Mouse (Mus musculus): ENCODE data around the gene Adgrd1. TPM values are rescaled to one million over a fixed set of nuclear protein-coding genes. Genes with fewer than 3 reads are reported as not detected.

Gene Adgrd1
- total and polyA plus RNA-seq, 2 experiments from 2014 or later: 0.22 to 1.0 TPM

DNA sequence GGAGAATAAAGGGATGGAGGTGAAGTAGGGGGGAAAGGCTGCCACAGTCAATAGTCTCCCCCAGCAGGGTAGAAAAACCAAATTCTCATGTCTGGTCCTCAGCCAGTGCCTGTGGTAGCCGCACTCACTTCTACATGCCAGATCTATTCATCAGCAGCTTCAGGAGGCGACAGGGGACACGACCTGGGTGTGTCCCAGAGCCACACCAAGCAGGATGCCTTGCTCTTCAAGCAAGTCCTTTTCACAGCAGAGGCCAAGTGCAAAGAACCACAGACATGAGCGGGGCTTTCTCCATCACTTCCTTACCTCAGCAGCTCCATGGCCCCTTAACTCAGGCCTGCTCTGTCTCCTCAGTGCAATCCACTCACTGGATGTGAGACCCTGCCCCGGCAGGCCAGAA is 147.8 kb downstream of the Adgrd1 start:
- WGBS: 53% methylated on average over 5 of the region's 5 CpGs
- ATAC-seq (no peak), DNase-seq (no peak)
- Histone ChIP-seq H3K4me1 (ENCODE audit: insufficient read depth) (no peaks in the 10 kb centered on the region), H3K4me3 (ENCODE audit: low read depth, low read length) (no peak overlapping the region), H3K36me3 (ENCODE audit: insufficient read depth) (no peaks in the 10 kb centered on the region), H3K4me2 (ENCODE audit: low read depth) (no peak overlapping the region), H3K9me3 (ENCODE audit: low read length) (no peaks in the 10 kb centered on the region), H3K9ac (no peak overlapping the region), H3K27me3 (ENCODE audit: insufficient read depth, low read length) (no peaks in the 10 kb centered on the region), H3K27ac (ENCODE audit: low read depth, low read length) (no peak overlapping the region)
- TF ChIP-seq CTCF (IDR thresholded peaks at IDR 0.05; ENCODE audit: low read depth): no peak

- no peak overlapping the region for H3K4me3 ChIP-seq (ENCODE audit: low read depth, low read length)
- no peak for ATAC-seq
- 88% methylated on average over 8 of the region's 8 CpGs for WGBS
Observed at GRCm38 (mm10) chr5:129249080-129249479, 152.5 kb downstream of the Adgrd1 start.

More at GRCm38 (mm10) chr5:129249080-129249479, 152.5 kb downstream of the Adgrd1 start:
- TF ChIP-seq CTCF (IDR thresholded peaks at IDR 0.05; ENCODE audit: low read depth): no peak
- no peak overlapping the region for H3K27ac ChIP-seq (ENCODE audit: low read depth, low read length)
- no peaks in the 10 kb centered on the region for H3K27me3 ChIP-seq (ENCODE audit: insufficient read depth, low read length)
- DNase-seq: no peak
- H3K36me3 ChIP-seq (ENCODE audit: insufficient read depth): no peaks in the 10 kb centered on the region
- H3K4me2 ChIP-seq (ENCODE audit: low read depth): no peak overlapping the region
- H3K9ac ChIP-seq: no peak overlapping the region
- no peaks in the 10 kb centered on the region for H3K4me1 ChIP-seq (ENCODE audit: insufficient read depth)
- H3K9me3 ChIP-seq (ENCODE audit: low read length): no peaks in the 10 kb centered on the region

Other genes with a start within 250 kb of the Adgrd1 start
- 18.8 and 25.6 TPM in 2 replicates for gene Rimbp2, start 143.3 kb upstream of the Adgrd1 start, total RNA-seq (2014; rRNA removed)
- gene Rimbp2, start 143.3 kb upstream of the Adgrd1 start, polyA plus RNA-seq (2015; fragmentation: Nextera tagmentation; extraction: Ambion mirVana): 3.9 and 4.6 TPM in 2 replicates
- gene Stx2, start 88.2 kb upstream of the Adgrd1 start, total RNA-seq (2014; rRNA removed): 17.4 and 18.5 TPM in 2 replicates
- 9.4 and 12.5 TPM in 2 replicates for gene Stx2, start 88.2 kb upstream of the Adgrd1 start, polyA plus RNA-seq (2015; fragmentation: Nextera tagmentation; extraction: Ambion mirVana)
- gene Ran, start 76.7 kb upstream of the Adgrd1 start, total RNA-seq (2014; rRNA removed): 258 and 312 TPM in 2 replicates
- gene Ran, start 76.7 kb upstream of the Adgrd1 start, polyA plus RNA-seq (2015; fragmentation: Nextera tagmentation; extraction: Ambion mirVana): 330 and 336 TPM in 2 replicates

Data from forebrain, postnatal 0 days (tissue).